Comparison of ENCODE assay signal across 9 mouse cellular contexts in genomic region chr10:97375824-97376223, GRCm38 (mm10).
A peak's percentile ranks its signal among the peaks of the same experiment; 100 is the strongest.
DNase-seq lines count a peak whose midpoint lies in the region; ATAC-seq and TF ChIP-seq lines count a peak whose summit lies in the region.
"Had no signal": no experiment of that assay in that cellular context is flagged by ENCODE, and none has a peak within 500 bp of the region (broad histone marks: within the 10 kb centered on the region; RNA-seq: fewer than 3 reads in every experiment).

No protein-coding gene starts in this region.

- no peaks in the 10 kb centered on the region for H3K4me1 ChIP-seq in E14TG2a.4 (replicated peaks; ENCODE audit: low read depth, low read length)
- H3K4me1 ChIP-seq: hindbrain, embryonic 15.5 days had no signal

- peak; percentile 78 for TF ChIP-seq CTCF in E14TG2a.4 (conservative IDR thresholded peaks at IDR 0.05; ENCODE audit: low read length)

- no peak overlapping the region for H3K4me3 ChIP-seq in E14TG2a.4 (replicated peaks; ENCODE audit: low read length)
- H3K4me3 ChIP-seq: hindbrain, embryonic 15.5 days had no signal

- no peaks in the 10 kb centered on the region for H3K27me3 ChIP-seq in E14TG2a.4 (ENCODE audit: insufficient read depth, low read length)
- H3K27me3 ChIP-seq: hindbrain, embryonic 15.5 days had no signal

- no peak for ATAC-seq in erythroid progenitor cell, adult 5-6 weeks (replicated peaks; ENCODE audit: low FRiP score, poor library complexity, severe bottlenecking)

- peak; percentile 27 to 79 for DNase-seq in adrenal gland, adult (ENCODE audit: inconsistent age in 2 of 2, low spot score in 1 of 2)
- DNase-seq in cerebellum, postnatal 4 days (ENCODE audit: low spot score in 2 of 2), result peak; percentile 26 to 50
- peak; percentile 24 to 65 for DNase-seq in gastrocnemius, postnatal 4 days (ENCODE audit: low spot score in 2 of 2)
- DNase-seq in large intestine, adult 2 months (ENCODE audit: low read depth, low spot score), result peak; percentile 39
- peak; percentile 75 for DNase-seq in lung, postnatal 10 days
- DNase-seq in skeletal muscle tissue, adult 2 months (ENCODE audit: low read depth, low spot score), result peak; percentile 72

- 13% methylated on average over 2 of the region's 2 CpGs for WGBS in large intestine, adult 2 months

- no peaks in the 10 kb centered on the region for H3K9me3 ChIP-seq in E14TG2a.4 (ENCODE audit: low read length)
- H3K9me3 ChIP-seq: hindbrain, embryonic 15.5 days had no signal

- no peaks in the 10 kb centered on the region for H3K36me3 ChIP-seq in E14TG2a.4 (ENCODE audit: insufficient read depth, low read length)
- H3K36me3 ChIP-seq: hindbrain, embryonic 15.5 days had no signal
